Mouse (Mus musculus) gastrocnemius, postnatal 36 days (tissue): ENCODE data around the gene Acad10. TPM values are rescaled to one million over a fixed set of nuclear protein-coding genes. Genes with fewer than 3 reads are reported as not detected.

Source experiments
- DNase-seq, 2 experiments: peaks; one replicate each; pipeline ENCODE4 v3.0.0; 2022
- intact Hi-C: fragments of 180-260 bp; cut with DNase I; formaldehyde crosslinking; loops from one replicate; pipeline ENCODE4 v1.15.1; 2025
- total RNA-seq, 2 experiments: library from RNA; stranded (reverse); gene quantifications; 2 replicates each; pipeline ENCODE4 v1.2.3; 2021

Gene Acad10
- total RNA-seq, 2 experiments from 2014 or later = 9.7 to 10.2 TPM

DNA sequence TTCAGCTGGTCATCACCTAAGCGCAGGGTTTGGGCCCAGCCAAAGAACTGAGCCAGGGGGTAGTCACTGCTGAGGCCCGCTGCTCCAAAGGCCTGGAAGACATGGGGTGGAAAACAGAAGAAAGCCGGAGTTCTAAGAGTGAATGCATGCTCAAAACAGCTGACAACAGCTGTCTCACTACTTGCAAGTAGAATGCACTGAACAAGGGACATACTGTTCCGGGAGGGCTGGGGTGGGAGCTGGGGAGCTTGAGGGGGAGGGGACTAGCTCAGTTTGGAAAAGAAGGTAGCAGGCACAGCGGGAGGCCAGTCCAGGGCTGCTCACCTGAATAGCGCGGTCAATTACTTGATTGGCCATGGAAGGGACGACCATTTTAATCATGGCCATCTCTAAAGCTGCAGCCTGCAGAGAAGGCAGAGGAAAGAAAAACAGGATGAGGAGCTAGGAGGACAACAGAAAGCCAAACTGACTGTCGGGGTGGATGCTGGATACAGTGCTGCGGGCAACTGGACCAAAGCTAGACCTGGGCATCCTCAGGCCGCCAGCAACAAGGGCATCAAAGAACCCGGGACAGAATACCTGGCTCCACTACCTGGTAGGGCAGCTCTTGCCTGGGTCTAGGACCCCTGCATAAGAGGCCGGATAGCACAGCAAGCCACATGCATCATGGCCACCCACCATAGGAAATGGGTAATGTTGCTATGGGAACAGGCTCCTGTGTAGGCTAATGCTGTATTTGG lies 61.3 kb downstream of the Acad10 start:
- intact Hi-C loops = no loop called here

DNA sequence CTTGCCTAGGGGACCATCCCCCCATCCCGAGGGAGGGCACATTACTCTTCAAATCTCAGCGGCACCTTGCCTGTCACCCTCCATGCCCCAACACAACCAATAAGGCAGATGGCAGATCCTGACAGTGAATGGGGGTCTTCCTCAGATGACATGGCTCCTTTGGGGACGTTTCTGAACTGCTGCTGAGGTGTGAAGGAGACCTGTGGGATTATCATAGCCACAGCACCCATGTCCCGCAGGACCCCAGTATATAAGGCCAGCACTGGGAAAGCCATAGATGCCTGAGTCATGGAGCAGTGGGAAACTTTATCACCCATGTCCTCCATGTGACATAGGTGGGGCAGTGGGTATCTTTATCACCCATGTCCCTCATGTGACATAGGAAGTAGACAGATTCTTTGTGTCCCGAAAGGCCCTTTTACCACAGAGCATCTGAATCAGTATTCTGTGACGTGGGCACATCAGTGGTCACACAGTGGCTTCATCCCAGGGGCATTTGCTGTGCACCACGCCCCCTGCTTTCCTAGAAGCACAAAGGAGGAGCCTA lies 62.2 kb downstream of the Acad10 start:
- DNase-seq = no peak
- intact Hi-C loops = loop anchor here (2.0 kb wide), 1 partner anchor 31 kb away; no protein-coding TSS in a partner anchor

More for the DNA sequence above, 61.3 kb downstream of the Acad10 start:
- no peak for DNase-seq

DNA sequence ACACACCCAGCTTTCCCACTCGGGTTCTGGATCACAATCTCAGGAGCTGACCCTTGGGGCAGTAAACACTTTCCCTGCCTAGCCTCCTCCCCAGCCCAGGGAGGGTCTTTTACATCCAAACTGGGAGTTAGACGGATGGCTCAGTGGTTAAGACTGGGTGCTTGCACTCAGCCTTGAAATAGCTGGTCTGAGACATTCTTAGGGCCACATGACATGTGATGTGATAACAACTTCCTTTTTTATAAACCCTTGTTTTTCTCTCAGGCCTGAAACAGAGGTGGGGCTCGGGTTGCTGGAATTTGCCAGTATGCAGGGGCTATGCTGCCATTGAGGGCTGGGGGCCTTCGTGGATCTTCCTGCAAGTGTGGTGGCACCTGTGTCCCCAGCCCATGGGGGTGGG lies 63.0 kb downstream of the Acad10 start:
- intact Hi-C loops = loop anchor here (2.0 kb wide), 1 partner anchor 31 kb away; no protein-coding TSS in a partner anchor
- no peak for DNase-seq

DNA sequence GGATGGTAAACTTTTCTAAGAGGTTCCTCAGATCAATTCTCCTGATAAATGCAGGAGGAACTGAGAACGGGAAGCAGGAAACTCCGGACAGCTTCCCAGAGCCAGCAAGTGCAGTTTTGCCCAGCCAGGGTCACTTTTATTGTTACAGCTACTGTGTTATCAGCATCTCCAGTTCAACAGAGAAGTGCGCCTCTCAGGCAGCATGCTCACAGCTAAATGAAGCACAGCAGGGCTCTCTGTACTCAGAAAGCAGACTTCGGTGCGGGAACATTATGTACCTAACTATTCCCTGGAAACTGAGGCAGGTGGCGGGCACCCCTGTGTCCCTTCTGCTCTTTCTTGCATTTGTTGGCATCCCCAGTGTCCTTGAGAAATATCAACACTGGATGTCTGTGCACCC lies 64.1 kb downstream of the Acad10 start:
- intact Hi-C loops = loop anchor here (2.0 kb wide), 1 partner anchor 29 kb away; no protein-coding TSS in a partner anchor
- no peak for DNase-seq

DNA sequence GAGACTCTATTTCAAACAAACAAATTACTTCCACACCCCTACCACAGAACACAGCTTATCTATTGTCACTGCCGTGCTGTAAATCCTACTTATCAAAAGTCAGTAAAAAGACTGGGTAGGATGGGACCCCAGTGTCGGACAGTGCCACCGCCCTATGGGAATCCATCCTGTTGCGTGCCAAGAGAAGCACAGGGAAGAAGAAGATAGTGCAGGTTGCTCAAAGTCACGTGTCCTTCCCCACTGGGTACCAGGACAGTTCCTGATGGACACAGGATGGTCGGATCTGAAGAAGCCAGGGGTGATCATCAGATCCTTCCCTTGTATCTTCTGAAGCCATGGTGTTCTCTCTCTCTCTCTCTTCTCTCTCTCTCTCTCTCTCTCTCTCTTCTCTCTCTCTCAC lies 64.6 kb downstream of the Acad10 start:
- intact Hi-C loops = loop anchor here (2.0 kb wide), 1 partner anchor 29 kb away; no protein-coding TSS in a partner anchor

DNA sequence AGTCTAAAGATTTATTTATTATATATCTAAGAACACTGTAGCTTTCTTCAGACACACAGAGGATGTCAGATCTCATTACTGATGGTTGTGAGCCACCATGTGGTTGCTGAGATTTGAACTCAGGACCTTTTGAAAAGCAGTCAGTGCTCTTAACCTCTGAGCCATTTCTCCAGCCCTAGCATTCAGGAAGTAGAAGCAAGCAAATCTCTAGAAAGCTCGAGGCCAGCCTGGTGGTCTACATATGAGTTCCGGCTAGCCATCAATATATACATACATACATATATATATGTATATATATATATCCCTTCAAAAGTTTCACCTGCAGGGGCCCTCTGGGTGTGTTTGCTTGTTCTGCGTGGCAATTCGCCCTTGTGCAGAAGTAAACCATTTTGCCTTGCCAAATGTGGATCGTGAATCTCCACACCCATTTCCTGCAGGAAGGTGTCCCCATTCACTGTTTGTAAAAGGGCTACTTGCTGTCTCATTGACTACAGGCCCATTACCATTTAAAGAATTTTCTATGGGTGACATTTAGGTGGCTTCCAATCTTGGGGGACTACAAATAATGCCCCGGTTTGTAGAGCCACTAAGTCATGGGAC lies 65.5 kb downstream of the Acad10 start:
- intact Hi-C loops = no loop called here

More for the DNA sequence above, 64.6 kb downstream of the Acad10 start:
- no peak for DNase-seq

GRCm38 (mm10) chr5:121593451-121594401 lies 66.6 kb downstream of the Acad10 start, which contains the start of gene Aldh2:
Aldh2 (minus strand) TSS chr5:121593824.
- DNase-seq = peak; percentile 86 to 88
- intact Hi-C loops = no loop called here

More for the DNA sequence above, 65.5 kb downstream of the Acad10 start:
- no peak for DNase-seq

DNA sequence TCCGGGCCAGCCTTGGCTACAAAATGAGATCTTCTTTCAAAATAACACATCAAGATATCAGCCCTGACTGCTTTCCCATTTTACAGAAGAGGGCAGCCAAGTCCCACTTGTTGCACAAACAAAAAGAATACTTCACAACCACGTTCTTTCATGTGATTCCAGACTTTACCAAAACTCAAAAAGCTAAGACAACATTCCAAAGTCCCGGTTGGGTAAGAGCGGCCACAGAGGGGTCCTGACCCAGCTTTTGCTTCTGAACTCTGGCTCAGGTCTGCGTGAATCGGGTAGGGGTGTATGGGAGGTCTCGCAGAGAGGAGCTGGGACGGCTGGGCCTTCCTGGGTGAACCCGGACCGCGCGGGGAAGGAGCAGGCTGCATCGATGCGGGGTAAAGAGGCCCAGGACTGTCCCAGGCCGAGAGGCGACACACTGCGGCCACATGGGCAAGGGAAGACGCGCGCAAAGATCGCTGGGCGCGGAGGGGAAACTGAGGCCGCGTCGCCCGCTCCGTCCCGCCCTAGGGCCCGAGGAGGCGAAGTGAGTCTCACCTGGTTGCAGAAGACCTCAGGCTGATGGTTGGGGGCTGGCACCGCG lies 67.4 kb downstream of the Acad10 start:
- intact Hi-C loops = no loop called here
- no peak for DNase-seq

DNA sequence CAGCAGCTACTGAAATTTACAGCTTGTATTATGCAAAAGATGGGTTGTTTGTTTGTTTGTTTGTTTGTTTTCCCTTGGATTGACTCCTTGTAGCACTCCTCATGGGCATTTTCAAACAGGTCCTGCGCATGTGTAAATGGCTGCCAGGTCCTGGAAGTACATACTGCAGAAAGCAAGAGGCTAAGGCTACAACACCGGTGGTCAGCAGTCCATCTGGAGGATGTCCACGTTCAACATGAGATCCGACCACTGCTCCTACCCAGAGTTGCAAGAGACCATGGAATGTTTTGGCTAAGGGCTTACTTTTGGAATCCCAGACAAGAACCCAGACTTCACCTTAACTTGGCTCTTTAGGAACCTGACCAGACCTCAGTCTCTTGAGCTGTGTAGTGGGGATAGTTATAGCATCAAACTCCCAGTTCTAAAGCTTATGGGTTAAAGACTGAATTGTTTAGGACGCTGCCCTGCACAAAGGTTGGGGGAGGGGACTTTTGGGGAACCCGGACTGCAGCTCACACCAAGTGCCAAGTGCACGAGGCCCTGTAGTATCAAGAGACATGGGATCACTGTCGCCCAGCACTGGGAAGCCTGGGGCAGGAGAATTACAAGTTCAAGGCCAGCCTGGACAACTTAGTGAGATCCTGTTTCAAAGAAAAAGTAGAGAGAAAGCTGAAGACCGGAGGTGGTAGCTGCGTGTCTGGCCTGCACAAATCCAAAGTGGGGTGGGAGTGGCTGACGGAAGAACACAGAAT lies 68.1 kb downstream of the Acad10 start:
- intact Hi-C loops = no loop called here
- no peak for DNase-seq

DNA sequence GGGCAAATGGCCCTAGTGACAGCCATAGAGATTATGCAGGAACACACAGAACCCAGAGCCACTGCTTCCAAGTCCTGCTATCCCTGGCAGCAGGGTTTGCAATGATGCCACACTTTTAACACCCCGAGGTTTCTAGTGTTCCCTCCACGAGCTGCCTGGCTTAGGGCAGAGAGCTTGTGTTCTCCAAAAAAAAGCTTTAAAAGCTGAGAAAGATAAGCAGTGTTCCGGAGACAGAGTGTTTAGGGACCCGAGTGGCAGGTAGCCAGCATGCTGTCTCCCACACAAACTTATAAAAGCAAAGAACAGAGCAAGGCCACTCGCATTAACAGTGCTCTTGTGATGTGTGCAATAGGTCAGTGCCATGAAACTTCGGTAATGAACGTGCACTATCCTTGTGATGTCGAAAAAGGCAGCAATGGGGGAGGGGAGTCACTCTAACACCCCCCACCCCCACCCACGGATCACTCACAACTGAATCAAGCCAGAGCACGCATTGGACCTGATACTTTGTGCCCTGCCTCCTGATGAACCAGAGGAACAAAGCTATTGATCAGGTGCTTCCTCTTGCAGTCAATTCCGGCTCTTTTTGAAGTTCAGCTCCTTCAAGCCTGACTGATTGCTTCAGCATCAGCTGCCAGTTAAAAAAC lies 68.8 kb downstream of the Acad10 start:
- no peak for DNase-seq

GRCm38 (mm10) chr5:121589928-121590327 lies 70.4 kb downstream of the Acad10 start:
- DNase-seq = no peak
- intact Hi-C loops = no loop called here

More for the DNA sequence above, 68.8 kb downstream of the Acad10 start:
- intact Hi-C loops = no loop called here

- DNase-seq = peak; percentile 51 to 56
- intact Hi-C loops = no loop called here
Measured at GRCm38 (mm10) chr5:121586400-121587039, 73.8 kb downstream of the Acad10 start.

DNA sequence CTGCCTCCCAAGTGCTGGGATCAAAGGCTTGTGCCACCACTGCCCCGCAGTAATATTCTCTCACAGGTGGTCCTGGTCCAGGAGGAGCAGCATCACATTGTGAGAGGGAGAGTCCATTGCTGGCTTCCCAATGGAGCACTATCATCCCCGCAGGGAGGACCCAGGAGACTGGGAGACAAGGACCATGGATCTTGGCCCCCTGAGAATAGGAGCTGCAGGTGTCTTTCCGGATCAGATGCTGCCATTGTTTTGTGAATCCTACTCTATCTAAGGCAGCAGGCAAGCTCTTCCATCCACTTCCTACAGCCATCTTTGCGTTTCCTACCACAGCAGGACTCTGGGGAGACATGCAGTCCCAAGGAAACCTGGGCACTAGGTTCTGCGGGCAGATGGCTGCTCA lies 74.6 kb downstream of the Acad10 start:
- intact Hi-C loops = no loop called here
- DNase-seq = no peak

DNA sequence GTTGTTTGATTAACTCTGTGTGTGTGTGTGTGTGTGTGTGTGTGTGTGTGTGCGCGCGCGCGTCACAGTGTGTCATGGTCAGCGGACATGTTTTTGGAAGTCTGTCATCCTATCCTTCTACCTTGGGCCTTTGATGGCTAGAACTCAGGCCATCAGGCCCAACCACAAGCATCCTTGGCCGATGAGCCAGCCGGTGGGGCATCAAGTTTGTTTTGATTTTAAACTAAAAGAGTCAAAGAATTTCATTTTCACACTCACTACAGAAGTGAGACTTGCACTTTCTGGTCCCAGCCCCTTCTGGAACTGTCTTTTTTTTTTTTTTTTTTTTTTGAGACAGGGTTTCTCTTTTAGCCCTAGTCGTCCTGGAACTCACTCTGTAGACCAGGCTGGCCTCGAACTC lies 75.3 kb downstream of the Acad10 start:
- intact Hi-C loops = no loop called here
- DNase-seq = no peak

GRCm38 (mm10) chr5:121583765-121584501 lies 76.4 kb downstream of the Acad10 start:
- peak; percentile 97 to 98 for DNase-seq

GRCm38 (mm10) chr5:121581945-121582344 lies 78.4 kb downstream of the Acad10 start:
- DNase-seq = no peak
- intact Hi-C loops = no loop called here

More at GRCm38 (mm10) chr5:121583765-121584501, 76.4 kb downstream of the Acad10 start:
- intact Hi-C loops = no loop called here

DNA sequence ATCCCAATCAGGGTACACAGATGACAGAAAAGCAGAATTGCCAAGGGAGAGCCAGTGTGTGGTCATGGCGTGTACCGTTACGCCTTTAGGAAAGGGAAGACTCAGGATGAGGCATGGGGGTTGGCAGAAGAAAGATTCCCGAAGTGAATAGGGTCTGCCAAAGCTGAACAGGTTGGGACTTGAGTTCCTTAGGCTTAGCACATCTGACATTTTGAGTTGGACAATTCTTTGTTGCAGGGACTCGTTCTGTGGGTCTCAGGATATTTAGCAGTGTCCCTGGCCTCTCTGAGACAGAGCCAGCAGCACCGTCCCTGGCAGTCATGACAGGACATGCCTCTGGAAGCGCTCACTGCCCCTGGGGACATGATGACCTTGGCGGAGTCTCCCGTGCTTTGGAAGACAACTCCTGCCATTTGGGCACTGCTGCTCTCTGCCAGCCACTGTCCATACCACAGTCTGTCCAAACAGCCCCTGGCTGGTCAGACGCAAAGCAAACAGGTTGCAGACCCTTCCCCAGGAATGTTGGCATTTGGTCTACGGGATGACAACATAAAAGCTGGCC lies 83.3 kb downstream of the Acad10 start:
- DNase-seq = peak; percentile 44 to 69
- intact Hi-C loops = no loop called here
